Mouse (Mus musculus) liver, embryonic 11.5 days (tissue): ENCODE data around the gene C1qtnf5. TPM values are rescaled to one million over a fixed set of nuclear protein-coding genes. Genes with fewer than 3 reads are reported as not detected.

Source experiments
- ATAC-seq: fragments of 200-750 bp; cut with Nextera tagmentation; replicated peaks from 2 replicates; pipeline ENCODE4 v1.8.0; 2017; ENCODE audit warnings: moderate number of reproducible peaks, mild to moderate bottlenecking, moderate TSS enrichment, moderate library complexity; ENCODE audit not compliant: low FRiP score
- DNase-seq: peaks from one replicate; pipeline ENCODE4 v3.0.0-alpha.2; 2017; ENCODE audit warnings: low spot score
- H3K27ac ChIP-seq: fragments of 300-500 bp; sonication (generic); 2 replicates; pipeline ENCODE4 v1.5.1; 2014; ENCODE audit warnings: mild to moderate bottlenecking, low read depth, low read length, control low read depth
- H3K27me3 ChIP-seq: fragments of 300-500 bp; sonication (generic); replicated peaks from 2 replicates; pipeline ENCODE4 v1.6.1; 2014; ENCODE audit warnings: low read length, mixed read lengths; ENCODE audit not compliant: control insufficient read depth, insufficient read depth
- H3K36me3 ChIP-seq: fragments of 300-500 bp; sonication (generic); 2 replicates; pipeline ENCODE4 v1.6.1; 2014; ENCODE audit warnings: mild to moderate bottlenecking, low read length, moderate library complexity, mixed read lengths; ENCODE audit not compliant: control insufficient read depth, insufficient read depth
- H3K4me1 ChIP-seq: fragments of 300-500 bp; sonication (generic); replicated peaks from 2 replicates; pipeline ENCODE4 v1.6.1; 2014; ENCODE audit warnings: low read length, mixed read lengths; ENCODE audit not compliant: control insufficient read depth, insufficient read depth
- H3K4me2 ChIP-seq: fragments of 300-500 bp; sonication (generic); 2 replicates; pipeline ENCODE4 v1.6.1; 2014; ENCODE audit warnings: mild to moderate bottlenecking, control low read depth, moderate library complexity
- H3K4me3 ChIP-seq: fragments of 300-500 bp; sonication (generic); 2 replicates; pipeline ENCODE4 v1.5.1; 2014; ENCODE audit warnings: low read depth, low read length, control low read depth
- H3K9ac ChIP-seq: fragments of 300-500 bp; sonication (generic); 2 replicates; pipeline ENCODE4 v1.6.1; 2014; ENCODE audit warnings: low read depth, low read length, control low read depth
- H3K9me3 ChIP-seq: fragments of 300-500 bp; sonication (generic); 2 replicates; pipeline ENCODE4 v1.6.1; 2016; ENCODE audit warnings: low read length, inconsistent platforms, mixed read lengths; ENCODE audit not compliant: control insufficient read depth
- WGBS: fragments of 180-500 bp; shearing (Covaris S2); extraction: QIAGEN DNeasy Blood & Tissue Kit; methylation state at CpG from one replicate; pipeline ENCODE4 v1.1.7; 2014; 5-methylcytosine and 5-hydroxymethylcytosine counted together
- polyA plus RNA-seq: library from polyadenylated mRNA; unstranded; fragments of >200 nt; fragmentation: Nextera tagmentation; extraction: Ambion mirVana; gene quantifications from 2 replicates; pipeline ENCODE4 v1.2.1, GENCODE M21; 2014

C1qtnf5 gene
- polyA plus RNA-seq, 1 experiment from 2014 or later: 0.26 TPM

DNA sequence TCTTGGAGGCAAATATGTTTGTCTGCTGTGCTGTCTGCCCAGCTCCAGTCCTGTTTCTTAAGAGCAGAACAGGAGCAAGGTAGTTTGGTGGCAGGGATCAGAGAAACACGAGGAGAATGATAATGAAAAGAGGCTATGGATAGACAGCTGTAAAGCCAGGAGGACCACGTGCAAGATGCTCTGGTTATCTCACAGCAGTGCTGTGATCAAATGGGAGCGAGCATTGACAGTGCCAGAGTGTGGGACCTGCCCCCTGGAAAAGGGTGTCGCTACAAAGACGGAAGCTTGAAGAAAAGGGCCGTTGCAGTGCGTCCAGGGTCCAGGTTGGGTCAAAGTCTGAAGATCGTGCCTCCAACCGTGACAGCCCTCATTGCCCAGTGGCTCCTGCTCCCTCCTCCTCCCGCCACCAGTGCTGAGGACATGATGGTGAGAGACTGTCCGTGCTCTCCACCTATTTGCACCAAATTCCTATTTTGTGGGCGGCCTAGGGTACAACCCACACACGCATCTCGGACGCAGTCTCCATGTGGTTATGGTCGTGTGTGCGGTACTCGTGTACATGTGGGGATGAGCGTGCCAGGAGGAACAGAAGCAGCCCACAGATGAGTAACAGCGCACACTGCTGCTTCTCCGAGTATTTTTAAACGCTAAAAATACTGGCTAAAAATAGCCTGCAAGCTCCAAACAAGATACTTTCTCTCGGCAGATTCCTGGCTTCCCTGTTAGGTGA is 23.5 kb upstream of the C1qtnf5 start:
- no peaks in the 10 kb centered on the region for H3K36me3 ChIP-seq
- peaks cover 31% of the 10 kb centered on the region for H3K4me1 ChIP-seq
- peaks cover 15% of the 10 kb centered on the region; the same call in 1 of the 2 replicates for H3K27me3 ChIP-seq
- ATAC-seq (no peak), DNase-seq (no peak)
- H3K27ac ChIP-seq: no peak overlapping the region
- peak overlapping the region; percentile 52 for H3K4me3 ChIP-seq
- WGBS: 14% methylated on average over 23 of the region's 23 CpGs
- H3K9ac ChIP-seq: peak overlapping the region; percentile 41
- H3K4me2 ChIP-seq: peak overlapping the region; percentile 89
- H3K9me3 ChIP-seq: no peaks in the 10 kb centered on the region

DNA sequence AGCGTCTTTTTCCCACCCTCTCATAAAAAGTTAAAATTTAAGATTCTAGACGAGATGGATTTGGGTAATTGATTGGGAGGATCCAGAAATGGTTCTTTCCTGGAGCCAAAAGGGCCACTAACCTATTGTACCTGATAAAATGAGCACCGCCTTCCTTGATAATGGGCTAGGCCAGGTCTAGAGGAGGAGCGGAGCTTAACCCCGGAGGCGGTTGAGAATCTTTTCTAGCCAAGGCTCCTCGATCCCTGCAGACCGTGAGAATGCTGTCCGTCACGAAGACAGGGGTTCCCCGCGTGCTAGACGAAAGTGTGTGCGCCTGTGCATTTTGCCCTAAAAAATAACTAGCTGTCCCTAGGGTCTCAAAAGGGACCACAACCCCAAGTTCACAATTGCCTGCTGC is 22.8 kb upstream of the C1qtnf5 start:
- peak overlapping the region; percentile 53 for H3K9ac ChIP-seq
- no peaks in the 10 kb centered on the region for H3K9me3 ChIP-seq
- ATAC-seq (peak; percentile 50; the same call in 1 of the 2 replicates), DNase-seq (no peak)
- H3K4me3 ChIP-seq: peak overlapping the region; percentile 52
- no peaks in the 10 kb centered on the region for H3K36me3 ChIP-seq
- peaks cover 31% of the 10 kb centered on the region for H3K4me1 ChIP-seq
- peaks cover 15% of the 10 kb centered on the region; the same call in 1 of the 2 replicates for H3K27me3 ChIP-seq
- WGBS: 2% methylated on average over 14 of the region's 14 CpGs
- peak overlapping the region; percentile 13; the same call in 1 of the 2 replicates for H3K27ac ChIP-seq
- peak overlapping the region; percentile 89 for H3K4me2 ChIP-seq

DNA sequence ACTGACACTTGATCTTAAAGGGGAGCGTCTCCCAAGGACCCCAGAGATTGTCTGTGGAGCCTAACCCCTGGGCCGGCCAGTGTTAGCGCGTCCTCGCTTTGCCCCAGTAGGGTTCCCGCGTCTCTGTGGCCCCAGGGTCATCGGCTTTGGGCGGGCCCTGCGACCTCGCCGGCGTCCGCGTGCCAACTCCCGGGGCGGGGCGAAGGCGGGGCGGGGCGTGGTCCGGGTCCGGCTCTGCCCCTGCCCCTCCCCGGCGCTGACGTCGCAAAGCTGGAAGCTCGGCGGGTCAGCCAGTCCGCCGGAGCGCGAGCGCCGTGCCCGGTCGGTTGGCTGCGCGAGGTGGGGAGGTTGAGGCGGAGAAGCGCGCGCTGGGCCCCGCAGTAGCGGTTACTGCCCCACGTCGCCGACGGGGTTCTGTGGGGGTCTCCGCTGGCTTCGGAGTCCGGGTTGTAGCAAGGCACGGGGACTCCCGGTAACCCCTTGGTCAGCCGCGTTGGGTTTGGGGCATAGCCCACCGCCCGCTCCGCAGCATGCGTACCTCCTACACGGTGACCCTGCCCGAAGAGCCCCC is 22.3 kb upstream of the C1qtnf5 start:
- Histone ChIP-seq H3K4me2 (peak overlapping the region; percentile 89), H3K4me1 (peaks cover 31% of the 10 kb centered on the region), H3K4me3 (peak overlapping the region; percentile 52), H3K9me3 (no peaks in the 10 kb centered on the region), H3K27ac (peak overlapping the region; percentile 13; the same call in 1 of the 2 replicates), H3K27me3 (peaks cover 15% of the 10 kb centered on the region; the same call in 1 of the 2 replicates), H3K36me3 (no peaks in the 10 kb centered on the region), H3K9ac (peak overlapping the region; percentile 53)
- DNase-seq: peak; percentile 97
- under 1% methylated on average over 61 of the region's 62 CpGs for WGBS
- peak; percentile 83 for ATAC-seq

DNA sequence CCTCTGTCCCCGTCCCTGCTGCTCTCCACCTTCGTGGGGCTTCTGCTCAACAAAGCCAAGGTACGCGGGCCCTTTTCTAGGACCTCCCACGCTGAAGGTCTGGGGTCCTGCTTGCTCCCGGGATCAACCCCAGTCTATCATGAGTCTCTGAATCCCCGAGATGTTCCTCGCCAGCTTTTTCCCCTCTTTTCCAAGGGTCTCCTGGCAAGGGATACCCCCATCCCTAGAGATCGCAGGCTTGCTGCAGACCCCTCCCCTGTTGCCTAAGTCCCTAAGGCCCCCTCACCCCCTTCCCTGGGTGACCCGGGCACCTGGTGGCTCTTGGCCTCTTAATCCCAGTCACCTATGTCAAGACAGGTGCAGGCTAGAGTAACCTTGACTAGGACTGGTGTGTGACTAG is 21.8 kb upstream of the C1qtnf5 start:
- peak overlapping the region; percentile 53 for H3K9ac ChIP-seq
- ATAC-seq: no peak
- peaks cover 15% of the 10 kb centered on the region; the same call in 1 of the 2 replicates for H3K27me3 ChIP-seq
- peak overlapping the region; percentile 52 for H3K4me3 ChIP-seq
- H3K27ac ChIP-seq: no peak overlapping the region
- no peak for DNase-seq
- H3K36me3 ChIP-seq: no peaks in the 10 kb centered on the region; the same call in 1 of the 2 replicates
- H3K4me2 ChIP-seq: peak overlapping the region; percentile 89
- peaks cover 31% of the 10 kb centered on the region for H3K4me1 ChIP-seq
- WGBS: 11% methylated on average over 10 of the region's 10 CpGs
- no peaks in the 10 kb centered on the region for H3K9me3 ChIP-seq

DNA sequence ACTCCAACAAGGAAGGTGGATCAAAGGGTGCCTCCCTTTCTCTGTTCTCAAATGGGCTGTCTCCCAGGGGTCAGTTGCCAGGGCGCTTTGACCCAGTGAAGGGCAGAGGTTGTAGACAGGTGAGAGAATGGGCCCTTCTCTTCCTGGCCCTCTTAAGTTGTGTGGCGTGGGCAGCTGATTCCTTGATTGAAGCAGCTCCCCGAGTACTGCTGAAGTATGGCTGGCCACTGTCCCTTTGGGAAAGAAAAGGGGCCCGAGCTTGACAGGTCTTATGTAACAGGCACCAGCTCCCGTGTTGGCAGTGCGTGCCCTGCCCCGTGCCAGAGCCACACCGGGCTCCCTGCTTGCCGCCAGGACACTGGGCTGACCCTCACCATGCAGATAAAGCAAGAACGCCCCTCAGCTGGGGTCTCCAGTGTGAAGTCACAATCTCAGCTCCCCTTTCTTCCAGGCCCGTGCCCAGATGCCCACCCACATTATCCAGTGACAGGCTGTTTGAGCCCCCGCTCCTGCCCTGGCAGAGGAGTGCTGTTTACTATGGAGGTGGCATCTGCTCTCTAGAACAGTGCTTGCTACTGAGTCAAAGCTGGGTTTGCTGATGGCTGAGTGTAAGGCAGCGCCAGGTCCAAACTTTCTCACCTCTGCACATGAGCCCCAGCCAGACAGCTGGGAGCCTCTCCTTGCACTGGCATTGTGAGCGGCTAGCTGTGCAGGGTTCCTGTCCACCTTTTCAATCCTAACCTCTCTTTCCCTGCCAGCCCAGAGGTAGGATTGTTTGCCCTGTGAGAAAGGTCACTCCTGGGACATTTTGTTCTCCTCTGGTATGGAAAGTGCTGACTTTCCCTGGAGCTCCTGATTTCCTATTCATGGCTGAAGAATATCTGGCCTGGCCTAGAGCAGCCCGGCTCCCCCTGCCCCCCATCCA is 21.0 kb upstream of the C1qtnf5 start:
- Histone ChIP-seq H3K9me3 (no peaks in the 10 kb centered on the region), H3K4me3 (peak overlapping the region; percentile 52; the same call in 1 of the 2 replicates), H3K27ac (no peak overlapping the region), H3K4me1 (peaks cover 31% of the 10 kb centered on the region), H3K9ac (no peak overlapping the region), H3K4me2 (peak overlapping the region; percentile 89), H3K36me3 (no peaks in the 10 kb centered on the region; the same call in 1 of the 2 replicates), H3K27me3 (peaks cover 15% of the 10 kb centered on the region; the same call in 1 of the 2 replicates)
- 72% methylated on average over 15 of the region's 15 CpGs for WGBS
- no peak for DNase-seq
- ATAC-seq: no peak

DNA sequence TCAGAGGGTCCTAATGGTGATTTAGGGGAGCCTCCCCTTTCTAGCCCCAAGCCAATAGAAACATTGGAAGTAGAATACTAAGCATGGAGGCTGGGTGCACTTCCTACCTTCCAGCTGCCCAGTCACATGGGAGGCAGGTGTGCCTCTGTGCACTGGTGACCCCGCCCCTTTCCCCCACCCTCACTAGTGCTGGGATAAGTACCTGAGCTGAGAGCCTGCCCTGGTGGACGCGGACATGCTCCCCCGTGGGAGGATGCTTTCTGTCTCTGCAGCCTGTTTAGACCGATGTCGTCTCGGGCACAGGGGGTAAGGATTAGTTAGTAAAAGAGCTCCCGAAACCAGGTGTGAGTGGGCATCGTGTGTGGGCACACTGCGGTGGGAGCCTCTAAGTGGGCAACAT is 20.1 kb upstream of the C1qtnf5 start:
- no peak overlapping the region for H3K9ac ChIP-seq
- H3K27me3 ChIP-seq: peaks cover 15% of the 10 kb centered on the region; the same call in 1 of the 2 replicates

DNA sequence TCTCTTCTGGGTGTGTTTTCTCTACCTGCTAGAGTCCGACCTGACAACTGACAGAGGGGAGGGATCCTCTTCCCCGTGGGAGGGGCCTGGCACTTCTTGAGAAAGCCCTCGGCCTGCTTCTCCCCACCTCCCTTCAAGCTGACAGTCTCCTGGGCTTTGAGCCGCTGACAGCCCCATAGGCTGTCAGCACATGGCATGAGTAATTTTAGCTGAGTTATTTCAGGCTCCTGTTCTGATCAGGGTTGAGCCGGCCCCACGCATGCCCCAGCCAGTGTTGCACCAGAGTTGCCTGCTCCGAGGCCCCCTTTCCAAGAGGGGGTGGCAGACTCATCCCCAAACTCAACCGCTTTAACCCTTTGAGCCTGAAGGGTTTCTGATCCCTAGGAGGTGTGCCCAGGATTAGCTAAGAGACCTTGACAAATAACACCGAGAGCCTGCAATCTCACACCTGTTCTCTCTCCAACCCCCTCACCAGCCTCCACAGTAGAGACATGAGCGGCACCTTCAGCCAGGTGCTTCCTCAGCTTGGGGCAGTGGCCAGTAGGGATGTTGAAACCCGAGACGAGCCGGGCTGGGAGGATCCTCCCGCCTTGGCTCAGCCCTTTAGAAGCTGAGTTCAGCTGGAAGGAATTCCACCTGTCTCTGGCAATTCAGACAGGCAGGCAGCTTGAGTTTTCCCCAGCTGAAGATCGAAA is 19.1 kb upstream of the C1qtnf5 start:
- no peaks in the 10 kb centered on the region for H3K9me3 ChIP-seq
- 19% methylated on average over 15 of the region's 15 CpGs for WGBS
- H3K4me2 ChIP-seq: peak overlapping the region; percentile 3; the same call in 1 of the 2 replicates
- no peak for ATAC-seq
- H3K4me1 ChIP-seq: peaks cover 31% of the 10 kb centered on the region
- no peak overlapping the region for H3K9ac ChIP-seq
- H3K36me3 ChIP-seq: no peaks in the 10 kb centered on the region; the same call in 1 of the 2 replicates
- no peak overlapping the region for H3K4me3 ChIP-seq
- peaks cover 13% of the 10 kb centered on the region; the same call in 1 of the 2 replicates for H3K27me3 ChIP-seq
- no peak for DNase-seq
- no peak overlapping the region for H3K27ac ChIP-seq

More for the DNA sequence above, 20.1 kb upstream of the C1qtnf5 start:
- Histone ChIP-seq H3K36me3 (no peaks in the 10 kb centered on the region; the same call in 1 of the 2 replicates), H3K4me3 (no peak overlapping the region), H3K27ac (no peak overlapping the region), H3K4me2 (peak overlapping the region; percentile 12; the same call in 1 of the 2 replicates), H3K4me1 (peaks cover 31% of the 10 kb centered on the region), H3K9me3 (no peaks in the 10 kb centered on the region)
- no peak for DNase-seq
- 64% methylated on average over 10 of the region's 10 CpGs for WGBS
- ATAC-seq: no peak
